Mouse (Mus musculus) neural tube, embryonic 10.5 days (tissue): ENCODE data around the gene Cd300a.
A peak's percentile ranks its signal among the peaks of the same experiment; 100 is the strongest.

Source experiments
- DNase-seq: peaks from one replicate; pipeline ENCODE4 v3.0.0-alpha.2; 2017; ENCODE audit warnings: low spot score; ENCODE audit errors: extremely low spot score

The Cd300a gene

GRCm38 (mm10) chr11:114889991-114890518 lies at the start of gene Cd300a:
Cd300a (plus strand) TSS chr11:114890041.
- no peak for DNase-seq

- peak; percentile 59 for DNase-seq
These were observed 45.9 kb upstream of the Cd300a start for GRCm38 (mm10) chr11:114843818-114844463.

- no peak for DNase-seq
These were observed 45.2 kb upstream of the Cd300a start for GRCm38 (mm10) chr11:114844464-114845220.

GRCm38 (mm10) chr11:114846336-114846735 lies 43.5 kb upstream of the Cd300a start:
- no peak for DNase-seq

GRCm38 (mm10) chr11:114847008-114847407 lies 42.8 kb upstream of the Cd300a start:
- DNase-seq, result no peak

GRCm38 (mm10) chr11:114849572-114849971 lies 40.3 kb upstream of the Cd300a start:
- no peak for DNase-seq

- DNase-seq, result peak; percentile 29
These were observed 39.8 kb upstream of the Cd300a start for GRCm38 (mm10) chr11:114850066-114850451.

DNA sequence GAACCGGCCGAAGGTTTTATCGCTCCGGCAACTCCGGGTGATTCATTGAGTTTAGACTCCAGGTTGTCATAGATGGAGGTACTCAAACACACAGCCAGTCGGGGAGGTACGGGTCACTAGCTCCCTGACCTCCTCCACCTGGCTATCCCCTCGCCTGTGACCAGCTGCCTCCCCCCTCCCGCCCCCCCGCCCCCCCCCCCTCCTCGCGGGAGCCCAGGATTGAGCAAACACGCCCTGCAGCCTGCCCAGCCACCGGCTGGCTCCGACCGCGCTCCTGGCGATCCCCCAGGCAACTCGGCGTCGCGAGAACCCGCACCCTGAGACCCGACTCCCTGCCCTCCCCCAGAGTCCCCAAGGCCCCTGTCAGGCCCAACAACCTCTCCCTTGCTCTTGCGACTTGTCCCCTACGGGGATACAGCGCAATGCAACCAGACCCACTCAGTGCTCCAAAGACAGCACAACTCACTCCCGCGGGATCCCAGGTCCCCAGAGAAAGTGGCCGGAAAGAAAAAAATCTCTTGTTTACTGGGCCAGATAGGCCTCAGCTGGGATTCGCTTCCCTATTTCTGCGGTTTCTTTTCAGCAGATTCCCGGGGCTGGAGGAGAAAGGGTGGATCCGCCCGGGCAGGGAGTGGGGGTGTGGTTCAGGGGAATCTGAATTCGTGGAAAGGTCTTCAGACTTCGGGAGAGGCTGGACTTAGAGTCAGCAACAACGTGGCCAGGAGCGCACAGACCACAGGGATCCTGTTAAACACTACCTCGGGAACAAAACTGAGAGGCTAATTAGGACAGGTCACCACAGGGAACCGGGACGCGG lies 39.2 kb upstream of the Cd300a start, which contains the start of gene Gprc5c:
TSS of gene Gprc5c (plus strand) at position 701 of the 817 bp plus-strand sequence.
- DNase-seq, result peak; percentile 71

DNA sequence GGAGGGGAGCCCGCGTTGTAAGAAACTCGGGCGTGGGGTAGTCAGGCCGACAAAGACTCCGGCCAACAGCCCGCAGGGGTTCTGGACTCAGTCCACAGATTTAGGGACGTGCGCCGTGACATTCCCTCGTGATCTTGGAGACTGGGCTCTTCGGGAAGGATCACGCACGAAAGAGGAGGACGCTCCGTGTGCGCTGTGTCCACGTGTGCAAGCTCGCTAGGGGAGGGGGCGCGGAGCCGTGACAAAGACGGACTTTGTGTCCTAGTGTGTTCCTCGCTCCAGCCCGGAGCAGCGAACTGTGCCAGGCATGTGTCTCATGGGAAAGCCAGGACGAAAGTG lies 38.6 kb upstream of the Cd300a start:
- no peak for DNase-seq

DNA sequence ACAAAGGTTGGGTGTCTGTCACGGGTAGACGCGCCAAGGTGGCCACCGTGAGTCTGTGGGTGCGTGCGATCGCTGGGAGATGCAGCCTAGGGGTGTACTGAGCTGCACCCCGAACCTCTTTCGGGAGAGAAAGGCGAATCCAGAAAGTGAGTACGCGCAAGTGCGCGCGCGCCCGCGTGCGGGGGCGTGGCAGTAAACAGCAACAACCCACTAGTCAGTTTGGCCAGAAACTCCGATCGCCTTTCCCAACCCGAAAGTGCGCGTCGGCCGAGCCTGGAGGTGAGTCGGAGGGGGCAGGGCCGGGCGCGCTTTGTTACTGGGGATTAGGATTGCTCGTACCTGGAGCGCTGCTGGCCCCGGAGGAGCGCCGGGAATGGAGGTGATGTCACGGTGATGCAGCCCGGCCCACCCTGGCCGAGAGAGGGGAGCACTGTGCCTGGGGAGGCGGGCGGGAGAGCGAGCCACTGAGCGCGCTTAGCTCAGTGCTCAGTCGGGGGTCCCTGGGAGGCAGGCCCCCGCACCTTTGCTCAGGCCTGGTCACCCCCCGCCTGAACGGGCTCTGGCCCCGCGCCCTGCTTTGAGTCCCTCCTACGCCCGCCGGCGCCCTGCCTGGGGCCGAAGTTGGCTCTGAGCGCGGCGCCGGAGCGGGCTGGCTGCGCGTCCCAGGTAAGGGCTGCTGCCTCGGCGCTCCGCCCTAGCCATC lies 38.1 kb upstream of the Cd300a start:
- peak; percentile 68 for DNase-seq

DNA sequence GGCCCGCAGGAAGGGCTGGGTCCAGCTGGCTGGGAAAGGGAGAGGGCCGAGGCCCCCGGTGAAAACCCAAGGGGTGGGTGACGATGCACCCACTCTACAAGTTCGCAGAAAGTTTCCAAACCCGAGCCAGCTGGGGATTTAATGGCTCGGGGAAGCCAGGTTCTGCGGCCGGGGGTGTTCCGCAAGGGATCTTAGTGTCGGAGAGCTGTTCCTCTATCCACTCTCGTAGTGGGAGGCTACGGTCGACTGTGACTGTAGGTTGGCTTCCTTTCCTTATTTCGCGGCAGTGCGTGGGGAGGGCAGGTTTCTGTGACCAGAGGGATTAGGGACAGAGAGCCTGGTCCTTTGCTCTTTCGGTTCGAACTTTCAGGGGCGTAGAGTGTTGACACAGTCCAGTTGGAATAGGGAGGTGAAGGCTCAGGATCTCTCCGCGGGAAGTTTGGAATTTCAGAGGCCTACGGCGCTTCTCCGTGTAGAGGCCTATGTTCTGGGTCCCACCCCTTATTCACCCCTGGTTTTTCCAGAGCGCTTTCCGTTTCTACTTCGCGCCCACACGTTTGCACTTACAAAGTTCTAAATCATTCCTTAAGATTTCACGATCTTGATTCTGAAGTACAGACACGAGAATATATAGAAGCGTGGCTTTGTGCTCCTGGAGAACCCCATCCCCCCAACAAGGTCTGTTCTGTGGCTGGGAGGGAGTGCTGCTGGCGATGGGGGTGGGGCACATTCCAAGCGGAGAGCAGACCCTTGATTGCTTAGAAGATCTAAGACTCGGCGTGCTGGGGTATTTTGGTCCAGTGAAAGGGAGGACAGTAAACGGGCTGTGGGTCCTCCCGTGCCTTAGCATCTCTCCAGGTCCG lies 37.3 kb upstream of the Cd300a start:
- DNase-seq, result peak; percentile 73

DNA sequence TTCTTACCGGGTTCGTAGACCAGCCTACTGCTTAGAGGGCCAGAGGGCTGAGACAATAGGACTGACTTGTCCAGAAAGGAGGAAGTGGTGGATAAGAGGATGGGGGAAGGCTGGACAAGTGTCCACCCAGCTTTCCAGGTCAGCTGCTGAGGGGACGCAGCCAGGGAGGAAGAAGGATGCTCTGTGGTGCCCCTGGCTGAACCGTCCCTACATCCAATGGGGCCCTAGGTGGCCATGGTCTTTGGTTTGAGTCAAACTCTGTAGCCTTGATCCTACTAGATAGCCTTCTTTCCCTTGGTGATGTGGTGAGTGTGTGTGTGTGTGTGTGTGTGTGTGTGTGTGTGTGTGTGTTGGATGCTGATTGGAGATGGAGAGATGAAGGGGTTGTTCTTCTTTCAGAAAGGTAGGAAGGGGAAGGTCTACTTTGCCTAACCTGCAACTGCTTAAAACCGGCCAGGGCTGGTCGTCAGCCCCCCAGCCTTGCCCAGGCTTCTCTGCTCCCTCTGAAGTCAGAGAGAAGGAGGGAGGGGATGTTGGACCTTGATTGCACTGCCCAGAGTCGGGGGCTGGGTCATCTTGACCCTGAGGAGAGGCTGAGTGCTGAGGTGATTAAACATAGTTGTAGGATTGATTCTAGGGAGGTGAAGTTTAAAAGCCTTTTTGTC lies 36.5 kb upstream of the Cd300a start:
- DNase-seq, result no peak

GRCm38 (mm10) chr11:114854581-114854980 lies 35.3 kb upstream of the Cd300a start:
- no peak for DNase-seq

DNA sequence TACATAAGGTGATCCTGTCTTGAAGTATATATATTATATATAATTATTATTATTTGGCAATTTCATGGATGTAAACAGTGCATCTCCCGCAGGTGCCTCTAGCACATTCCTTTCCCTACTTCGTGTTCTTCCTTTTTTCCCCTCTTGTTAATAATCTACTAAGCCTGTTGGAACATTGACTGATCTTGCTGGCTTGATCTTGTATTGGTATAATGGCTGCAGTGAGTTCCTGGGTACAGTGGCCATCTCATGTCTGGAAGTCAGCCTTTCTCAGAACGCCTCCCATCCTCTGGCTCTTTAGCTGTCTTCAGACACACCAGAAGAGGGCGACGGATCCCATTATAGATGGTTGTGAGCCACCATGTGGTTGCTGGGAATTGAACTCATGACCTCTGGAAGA lies 33.7 kb upstream of the Cd300a start:
- no peak for DNase-seq

- no peak for DNase-seq
These were observed 31.2 kb upstream of the Cd300a start for GRCm38 (mm10) chr11:114858641-114859040.

DNA sequence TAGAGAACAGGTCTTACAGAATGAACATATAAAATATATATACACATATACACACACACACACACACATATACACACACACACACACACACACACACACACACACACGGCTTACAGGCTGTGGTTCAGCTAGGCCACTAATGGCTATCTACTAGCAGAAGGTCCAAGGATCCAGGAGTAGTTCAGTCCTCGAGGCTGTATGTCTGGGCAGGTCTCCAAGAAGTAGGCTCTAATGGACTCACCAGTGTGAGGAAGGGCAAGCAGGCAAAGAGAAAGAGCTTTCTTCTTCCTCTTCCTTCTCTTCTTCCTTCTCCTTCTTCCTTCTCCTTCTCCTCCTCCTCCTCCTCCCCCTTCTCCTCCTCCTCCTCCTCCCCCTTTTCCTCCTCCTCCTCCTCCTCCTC lies 28.8 kb upstream of the Cd300a start:
- DNase-seq, result no peak

DNA sequence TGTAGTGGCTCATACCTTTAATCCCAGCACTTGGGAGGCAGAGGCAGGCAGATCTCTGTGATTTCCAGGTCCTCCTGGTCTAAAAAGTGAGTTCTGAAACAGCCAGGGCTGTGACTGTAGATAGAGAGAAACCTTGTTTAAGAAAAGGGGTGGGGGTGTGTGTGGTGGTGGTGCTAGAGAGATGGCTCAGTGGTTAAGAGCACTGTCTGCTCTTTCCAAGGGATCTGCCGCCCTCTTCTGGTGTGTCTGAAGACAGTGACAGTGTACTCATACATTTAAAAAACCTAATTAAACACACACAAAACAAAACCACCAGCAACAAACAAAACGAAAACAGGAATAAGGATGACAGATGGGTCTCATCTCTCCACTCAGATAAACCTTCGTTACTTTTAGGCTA lies 27.2 kb upstream of the Cd300a start:
- no peak for DNase-seq

DNA sequence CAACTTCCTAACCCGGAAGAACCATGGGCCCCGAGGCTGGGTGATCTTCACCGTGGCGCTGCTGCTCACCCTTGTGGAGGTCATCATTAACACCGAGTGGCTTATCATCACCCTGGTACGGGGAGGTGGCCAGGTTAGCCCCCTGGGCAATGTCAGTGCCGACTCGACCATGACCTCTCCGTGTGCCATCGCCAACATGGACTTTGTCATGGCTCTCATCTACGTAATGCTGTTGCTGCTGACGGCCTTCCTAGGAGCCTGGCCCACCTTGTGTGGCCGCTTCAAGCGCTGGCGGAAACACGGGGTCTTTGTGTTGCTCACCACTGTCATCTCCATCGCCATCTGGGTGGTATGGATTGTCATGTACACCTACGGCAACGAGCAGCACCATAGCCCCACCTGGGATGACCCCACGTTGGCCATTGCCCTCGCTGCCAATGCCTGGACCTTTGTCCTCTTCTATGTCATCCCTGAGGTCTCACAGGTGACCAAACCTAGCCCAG lies 25.9 kb upstream of the Cd300a start:
- no peak for DNase-seq

DNA sequence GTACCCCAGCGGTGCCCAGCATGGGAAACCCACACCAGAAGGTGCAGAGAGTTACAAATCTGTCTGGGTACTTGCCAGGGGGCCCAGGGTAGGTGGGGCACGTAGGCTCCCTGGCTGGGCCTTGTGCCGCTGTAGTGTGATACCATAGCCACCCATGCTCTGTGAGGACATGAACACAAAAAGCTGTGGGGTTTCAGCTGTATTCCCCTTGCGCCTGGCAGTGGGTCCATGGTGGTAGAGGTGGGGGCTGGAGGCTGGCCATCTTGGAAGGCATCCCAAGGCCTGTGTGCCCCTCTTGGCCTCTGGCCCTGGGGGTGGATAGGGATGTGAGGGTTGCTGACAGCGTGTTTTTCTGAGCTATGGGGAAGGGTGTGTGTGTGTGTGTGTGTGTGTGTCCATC lies 23.8 kb upstream of the Cd300a start:
- no peak for DNase-seq
